Mouse (Mus musculus) liver, embryonic 14.5 days (tissue): ENCODE results near the gene Tns1.

Experiments used
- CTCF ChIP-seq: IDR thresholded peaks from 2 replicates; pipeline ENCODE4 v1.5.1; 2016; ENCODE audit warnings: antibody characterized with exemption, low read depth, control low read depth
- EP300 ChIP-seq: IDR thresholded peaks from 2 replicates; pipeline ENCODE4 v1.6.1; 2016; ENCODE audit warnings: antibody characterized with exemption, low read depth

DNA sequence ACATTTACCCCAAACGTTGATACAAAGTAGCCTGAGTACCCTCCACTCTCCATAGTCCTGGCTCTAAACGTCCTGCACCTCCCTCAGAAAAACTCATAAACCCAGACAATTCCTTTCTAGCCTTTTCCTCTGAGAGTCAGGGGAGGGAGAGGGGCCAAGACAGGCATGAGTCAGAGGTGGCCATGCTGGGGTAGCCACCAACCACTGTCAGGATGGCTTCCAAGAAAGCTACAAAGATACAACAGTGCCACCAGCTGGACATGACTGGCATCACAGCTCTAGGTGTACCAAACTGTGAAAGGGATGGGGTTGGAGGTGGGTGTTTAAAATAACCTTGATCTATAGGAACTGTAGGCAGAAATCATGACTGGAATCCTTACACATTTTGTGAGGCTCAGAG lies 128.0 kb downstream of the Tns1 start:
- TF ChIP-seq EP300 (no peak), CTCF (peak; percentile 81)
